Mouse (Mus musculus): Measurements from ENCODE around the gene Tuft1. TPM values are rescaled to one million over a fixed set of nuclear protein-coding genes. Genes with fewer than 3 reads are reported as not detected.
"Not testable (repeated sequence)": the region's sequence is repeated elsewhere in the genome, so short reads cannot be mapped to it uniquely, and the experiment has no call there.

Tuft1 gene
- polyA plus RNA-seq, 1 experiment from 2014 or later = 6.8 TPM

DNA sequence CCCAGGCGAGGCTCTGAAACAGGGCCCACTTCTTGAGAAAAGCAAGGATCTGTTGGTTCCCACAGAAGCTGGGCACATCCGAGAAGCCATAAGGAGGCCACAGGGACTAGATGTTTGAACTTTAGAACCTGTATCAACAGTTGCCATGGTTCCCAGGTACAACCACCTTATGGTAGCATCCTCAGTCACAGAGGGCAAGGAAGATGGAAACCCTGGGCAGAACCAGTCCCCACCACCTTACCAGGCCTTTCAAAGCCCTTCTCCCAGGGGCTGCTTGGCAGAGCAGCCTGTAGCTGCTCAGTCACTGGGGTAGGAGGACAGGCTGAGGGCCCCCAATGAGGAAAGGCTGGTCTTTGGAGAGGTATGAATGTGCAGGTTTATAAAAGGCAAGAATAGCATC lies 2.2 kb upstream of the Tuft1 start:
- not testable (repeated sequence) for DNase-seq (ENCODE audit: low spot score)

DNA sequence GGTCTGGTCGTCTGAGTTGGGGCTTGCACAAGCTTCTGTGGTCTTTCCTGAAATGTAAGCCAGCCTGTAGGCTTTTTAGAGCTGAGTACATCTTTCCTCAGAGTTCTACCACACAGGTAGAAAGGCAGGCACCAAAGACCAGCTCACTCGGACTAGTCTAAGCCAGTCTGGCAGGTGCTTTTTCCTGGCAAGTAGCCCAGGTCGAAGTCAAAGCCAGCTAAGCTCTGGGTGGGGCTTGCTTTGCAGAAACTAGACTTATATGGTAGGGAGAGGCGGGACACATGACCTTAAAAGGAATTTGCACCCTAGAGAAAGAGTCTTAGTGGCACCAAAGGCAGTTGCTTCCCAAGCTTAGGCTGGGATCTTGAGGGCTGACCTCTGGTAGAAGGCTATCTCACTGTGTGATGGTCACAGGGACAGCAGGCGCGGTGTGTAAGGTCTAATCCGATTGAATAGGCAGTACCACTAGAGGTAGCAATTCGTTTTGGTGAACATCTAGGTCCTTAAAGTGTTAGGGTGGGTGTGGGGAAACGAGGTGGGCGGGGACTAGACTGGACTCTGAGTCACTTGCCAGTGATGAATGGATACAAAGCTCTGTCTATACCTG lies 573 bp upstream of the Tuft1 start:
- peak; percentile 9 for DNase-seq (ENCODE audit: low spot score)

DNA sequence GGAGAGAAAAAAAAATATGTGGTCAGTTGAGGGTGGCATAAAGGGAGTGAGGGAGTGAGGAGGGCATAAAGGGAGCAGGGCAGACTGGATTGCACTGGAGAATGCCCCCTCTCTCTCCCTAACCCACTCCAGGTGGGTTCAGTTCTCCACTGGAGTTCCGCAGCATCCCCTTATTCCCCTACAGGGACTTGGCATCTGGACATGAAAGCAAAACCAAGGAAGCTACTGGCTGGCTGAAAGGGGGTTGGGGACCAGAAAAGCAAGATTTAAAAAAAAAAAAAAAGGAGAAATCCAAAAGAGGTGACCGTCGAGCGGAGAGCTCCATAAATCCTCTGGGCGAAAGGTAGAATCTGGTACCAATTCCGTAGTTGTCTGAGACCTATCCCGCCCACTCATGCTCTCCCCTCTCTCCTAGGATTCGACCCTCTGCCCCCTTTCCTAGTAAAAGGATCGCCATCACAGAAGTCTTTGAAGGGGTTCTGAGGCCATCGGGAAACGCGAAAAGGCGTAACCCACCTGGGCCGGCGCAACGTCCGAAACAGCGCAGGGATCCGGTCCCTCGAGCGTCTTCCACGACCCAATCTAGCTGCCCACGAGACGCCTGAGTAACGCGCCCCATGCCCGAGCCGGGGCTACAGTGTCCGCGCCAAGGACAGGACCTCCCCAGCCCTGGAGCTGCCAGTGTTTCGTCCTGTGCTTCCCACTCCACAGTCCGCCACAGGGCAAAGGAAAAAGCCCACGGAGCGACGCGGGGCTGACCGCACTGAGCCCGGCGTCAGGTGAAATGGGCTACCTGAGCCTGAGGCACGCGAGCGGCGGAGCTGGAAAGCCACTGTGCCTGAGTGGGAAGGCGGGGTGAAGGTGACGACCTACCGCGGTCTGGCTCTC lies 576 bp downstream of the Tuft1 start:
- peak; percentile 5 for DNase-seq (ENCODE audit: low spot score)

DNA sequence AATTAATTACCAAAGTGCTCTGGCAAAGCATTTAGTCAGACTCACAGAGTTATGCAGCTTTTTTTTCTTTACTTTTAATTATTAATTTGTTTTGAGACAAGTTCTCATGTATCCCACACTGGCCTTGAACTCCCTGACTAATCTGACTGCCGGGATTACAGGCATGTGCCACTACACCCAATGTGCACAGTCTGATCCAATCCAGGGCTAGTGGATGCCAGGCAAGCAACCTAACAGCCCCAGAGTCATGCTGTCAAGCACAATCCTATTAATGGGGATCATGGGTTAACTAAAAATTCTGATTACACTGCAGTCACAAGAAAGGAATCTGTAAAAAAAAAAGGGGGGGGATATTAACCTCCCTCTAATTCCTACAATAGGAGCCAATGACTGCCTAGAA lies 4.7 kb downstream of the Tuft1 start:
- not testable (repeated sequence) for DNase-seq (ENCODE audit: low spot score)

DNA sequence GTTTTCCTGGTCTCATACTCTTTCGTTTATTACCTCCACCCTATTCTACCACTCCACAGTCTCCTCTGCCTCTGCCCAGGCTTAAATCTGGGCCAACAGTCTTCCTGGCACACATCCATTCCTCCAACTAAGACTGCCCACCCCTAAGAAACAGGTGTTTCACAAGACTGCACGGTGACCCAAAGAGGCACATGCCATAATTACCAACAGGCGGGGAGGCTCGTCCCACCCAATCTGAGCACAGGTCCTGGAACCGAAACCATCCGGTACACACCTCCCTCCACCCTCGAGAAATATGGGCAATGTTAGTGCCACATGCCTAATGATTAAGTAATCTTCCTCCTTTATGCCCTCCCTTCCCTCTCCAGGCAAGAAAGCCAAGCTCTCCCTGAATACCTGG lies 8.3 kb downstream of the Tuft1 start:
- no peak for DNase-seq (ENCODE audit: low spot score)

DNA sequence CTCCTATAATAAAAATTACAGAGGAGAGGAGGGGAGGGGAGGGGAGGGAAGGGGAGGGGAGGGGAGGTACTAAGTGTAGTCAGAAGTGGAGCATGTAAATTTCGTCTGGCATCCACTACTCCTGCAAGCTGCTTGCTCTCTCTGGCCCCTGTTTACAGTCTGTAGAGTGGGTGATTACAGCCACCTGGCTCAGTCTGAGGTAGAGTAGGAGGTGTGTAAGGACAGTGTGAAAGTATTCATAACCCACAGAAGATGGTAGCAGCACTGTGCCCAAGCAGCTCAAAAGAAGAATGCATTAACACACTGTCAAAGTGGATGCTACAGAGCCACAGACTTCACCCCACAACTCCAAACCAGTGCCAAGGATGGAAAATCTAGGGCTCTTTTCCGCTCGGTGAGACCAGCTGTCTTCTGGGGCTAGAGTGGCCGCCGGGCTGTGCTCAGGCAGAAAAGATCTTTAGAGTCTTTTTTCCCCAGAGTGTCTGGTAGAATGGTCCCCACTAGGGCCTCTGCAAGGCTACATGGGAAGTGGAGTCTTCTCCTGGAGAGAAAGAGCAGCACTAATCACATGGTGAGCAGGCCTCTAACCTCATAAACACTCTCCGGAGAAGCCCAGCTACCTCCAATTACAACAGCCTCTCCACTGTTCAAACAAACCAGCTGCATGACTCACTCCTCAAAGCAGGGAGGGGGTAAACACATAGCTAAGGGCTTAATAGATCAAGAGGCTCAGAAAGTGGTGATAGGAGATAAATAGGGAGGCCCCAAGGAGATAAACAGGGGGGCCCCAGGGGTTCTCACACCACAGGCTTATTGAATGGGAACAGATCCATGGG lies 9.7 kb downstream of the Tuft1 start:
- DNase-seq (ENCODE audit: low spot score) = no peak

DNA sequence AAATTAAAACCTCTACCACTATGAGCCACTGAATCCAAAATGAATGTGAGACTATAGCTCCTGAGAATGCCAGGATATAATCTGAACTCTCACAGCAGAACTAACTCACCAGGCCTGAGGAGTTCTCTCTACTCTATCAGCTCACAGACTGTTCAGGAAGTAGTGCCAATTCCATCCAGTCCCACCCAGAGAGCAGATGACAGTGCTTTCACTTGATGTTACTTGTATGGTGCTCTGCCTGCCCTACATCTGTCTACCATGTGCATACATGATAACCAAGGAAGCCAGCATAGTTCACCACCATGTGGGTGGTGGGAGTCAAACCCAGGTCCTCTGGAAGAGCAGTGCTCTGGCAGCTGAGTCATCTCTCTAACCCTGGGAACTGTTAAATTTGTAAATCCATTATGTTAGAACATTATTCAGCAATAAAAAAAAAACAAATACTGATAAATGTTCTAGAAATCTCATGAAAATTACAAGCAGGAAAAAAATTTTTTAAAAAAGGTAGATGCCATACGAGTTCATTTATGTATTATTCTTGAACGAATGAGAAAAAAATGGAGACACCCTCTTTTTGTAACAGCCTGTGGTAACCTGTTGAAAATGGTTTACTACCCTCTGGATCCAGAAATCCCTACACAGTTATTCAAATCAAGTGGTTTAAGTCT lies 16.0 kb downstream of the Tuft1 start, which contains the start of gene Gm10972:
Gene Gm10972 (plus strand): TSS at position 618 of the 668 bp plus-strand sequence.
- DNase-seq (ENCODE audit: low spot score) = not testable (repeated sequence)

DNA sequence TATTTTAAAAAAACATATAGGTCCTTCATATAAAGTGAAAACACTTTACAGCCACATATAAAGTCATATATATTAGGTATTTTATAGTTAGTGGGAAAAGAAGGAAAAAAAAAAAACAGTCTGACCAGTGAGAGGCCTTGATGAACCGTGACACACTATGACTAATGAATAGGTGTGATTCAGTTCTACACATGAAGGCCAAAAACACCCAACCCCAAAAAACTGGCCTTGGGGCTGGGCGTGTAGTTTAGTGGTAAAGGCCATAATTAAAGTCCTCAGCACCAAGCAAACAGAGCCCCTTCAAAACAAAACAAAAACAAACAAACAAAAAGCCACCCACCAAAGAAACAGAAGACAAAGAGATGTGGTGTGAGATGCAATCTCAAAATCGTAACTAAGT lies 28.8 kb downstream of the Tuft1 start:
- no peak for DNase-seq (ENCODE audit: low spot score)

DNA sequence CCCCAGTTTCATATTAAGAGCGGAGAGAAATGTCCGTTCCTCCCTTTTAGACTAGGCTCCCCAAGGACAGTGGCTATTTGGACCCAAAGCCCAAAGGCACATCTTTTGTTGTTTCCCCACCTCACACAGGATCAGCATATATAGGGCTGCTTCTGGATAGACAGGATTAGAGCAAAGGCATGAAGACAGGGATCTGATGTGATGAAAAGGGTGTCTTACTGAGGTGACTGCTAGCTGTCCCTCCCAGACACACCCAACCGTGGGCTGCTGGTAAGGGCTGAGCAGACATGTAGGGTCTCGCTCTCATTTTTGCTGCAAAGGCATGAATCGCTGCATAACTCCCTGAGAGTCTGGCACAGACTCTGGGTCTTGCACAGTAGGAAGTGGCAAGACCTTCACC lies 30.0 kb downstream of the Tuft1 start:
- no peak for DNase-seq (ENCODE audit: low spot score)

DNA sequence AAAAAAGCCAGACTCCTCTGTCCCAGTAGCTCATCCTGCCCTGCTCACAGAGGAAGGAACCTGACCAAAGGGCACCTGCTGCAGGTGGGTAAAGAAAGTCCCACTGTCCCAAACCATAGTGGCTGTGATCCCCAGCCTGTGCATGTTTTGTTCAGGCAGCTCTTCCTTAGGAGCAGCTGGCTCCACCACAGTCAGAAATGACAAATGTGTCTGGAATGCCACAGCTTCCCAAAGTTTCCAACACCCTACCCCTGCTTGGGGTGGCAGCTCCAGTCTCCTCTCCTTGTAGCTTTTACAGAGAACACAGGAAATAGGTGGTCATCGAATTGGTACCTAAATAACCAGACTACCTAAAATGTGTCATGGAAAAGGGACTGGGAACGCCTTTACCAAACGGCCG lies 34.4 kb downstream of the Tuft1 start:
- no peak for DNase-seq (ENCODE audit: low spot score)

DNA sequence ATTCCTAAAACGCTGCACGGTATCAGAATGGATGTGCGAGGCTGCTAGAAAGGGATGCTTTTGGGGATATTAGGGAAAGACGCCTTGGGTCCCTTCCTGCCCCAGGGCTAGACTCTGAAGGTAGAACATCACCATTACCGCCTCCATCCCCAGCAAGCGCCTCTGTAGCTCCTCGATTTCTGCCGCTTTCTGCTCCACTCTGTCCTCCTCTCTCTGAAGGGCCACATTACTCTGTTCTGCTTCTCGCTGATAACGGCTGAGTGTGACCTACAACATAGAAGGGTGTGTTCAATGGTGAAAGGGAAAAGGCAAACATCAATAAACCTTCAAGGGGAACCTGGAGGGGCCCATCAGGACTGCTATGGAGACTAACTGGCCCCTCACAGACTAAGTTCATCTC lies 36.1 kb downstream of the Tuft1 start:
- DNase-seq (ENCODE audit: low spot score) = no peak

DNA sequence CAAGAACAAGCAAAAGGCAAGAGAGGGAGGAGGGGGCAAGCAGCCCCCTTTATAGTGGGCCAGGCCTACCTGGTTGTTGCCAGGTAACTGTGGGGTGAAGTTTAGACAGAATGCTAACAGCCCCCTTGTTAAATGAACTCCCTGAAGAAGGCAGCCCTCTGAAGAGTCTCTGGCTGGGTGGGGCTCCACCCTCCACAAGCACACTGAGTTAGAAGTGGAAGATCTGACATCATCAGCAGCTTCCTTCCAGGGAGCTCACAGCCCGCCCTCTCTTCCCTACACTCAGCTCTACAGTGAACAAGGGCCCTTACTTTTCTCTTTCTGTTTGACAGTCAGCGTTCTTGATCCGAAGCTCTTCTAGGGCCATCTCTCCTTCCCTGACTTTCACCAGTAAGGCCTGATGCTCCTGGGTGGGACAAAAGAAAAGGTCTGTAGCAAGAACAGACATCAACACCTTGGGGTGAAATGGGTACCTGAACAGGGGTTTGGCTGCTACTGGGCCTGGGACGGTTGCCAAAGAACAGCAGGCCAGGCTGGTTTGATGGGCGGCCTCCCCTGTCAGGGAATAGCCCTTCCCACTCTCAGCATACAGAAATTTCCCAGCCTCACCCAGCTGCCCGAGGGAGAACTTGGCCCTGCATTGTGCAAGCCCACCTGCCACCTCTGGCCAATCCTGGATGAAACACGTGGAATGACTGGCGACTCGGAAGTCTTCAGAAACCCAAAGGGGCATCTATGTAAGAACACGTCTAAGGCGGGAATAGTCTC lies 36.7 kb downstream of the Tuft1 start:
- no peak for DNase-seq (ENCODE audit: low spot score)

DNA sequence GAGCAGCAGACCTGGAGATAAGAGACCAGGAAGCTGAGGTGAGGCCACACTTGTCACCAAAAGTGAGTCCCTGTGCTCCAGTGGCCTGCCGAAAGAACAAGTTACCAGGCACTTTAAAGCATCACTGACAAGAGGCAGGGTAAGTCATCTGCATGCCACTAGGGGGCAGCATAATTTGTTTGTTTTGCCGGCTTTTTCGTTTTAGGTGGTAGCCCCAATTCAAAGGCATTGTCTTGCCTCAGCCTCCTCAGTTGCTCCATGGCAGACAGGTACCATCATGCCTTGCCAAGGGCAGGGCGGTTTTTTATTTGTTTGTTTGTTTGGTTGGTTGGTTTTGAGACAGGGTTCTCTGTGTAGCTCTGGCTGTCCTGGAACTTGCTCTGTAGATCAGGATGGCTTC lies 42.0 kb downstream of the Tuft1 start:
- DNase-seq (ENCODE audit: low spot score) = peak; percentile 55

DNA sequence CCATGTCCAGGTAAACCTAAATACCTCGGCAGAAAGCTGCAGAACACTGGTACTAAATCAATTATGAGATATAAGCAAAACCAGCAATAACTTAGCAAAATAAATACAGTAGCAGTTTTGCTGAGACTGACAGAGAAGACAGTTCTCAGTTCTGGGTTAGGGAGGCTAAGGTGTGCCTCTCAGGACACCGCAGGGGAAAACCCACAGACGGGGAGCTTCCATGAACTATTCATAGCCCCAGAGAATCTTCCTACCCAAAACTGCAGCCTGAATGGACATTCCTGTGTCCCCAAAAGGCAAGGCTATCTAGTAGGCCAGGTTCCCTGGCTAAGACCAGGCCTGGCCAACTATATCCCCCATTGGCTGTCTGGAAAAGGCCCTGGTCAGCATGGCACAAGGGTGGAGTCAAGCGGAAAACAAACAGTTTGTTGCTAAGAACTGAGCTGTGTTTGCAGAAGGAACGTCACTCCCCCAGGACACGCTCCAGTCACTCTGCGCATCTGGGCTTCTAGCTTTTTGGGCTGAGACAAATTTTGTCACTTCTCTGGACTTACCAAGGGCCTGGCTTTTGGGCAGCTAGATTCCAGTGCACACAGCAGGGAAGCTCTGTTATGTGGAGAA lies 45.3 kb downstream of the Tuft1 start:
- DNase-seq (ENCODE audit: low spot score) = no peak

DNA sequence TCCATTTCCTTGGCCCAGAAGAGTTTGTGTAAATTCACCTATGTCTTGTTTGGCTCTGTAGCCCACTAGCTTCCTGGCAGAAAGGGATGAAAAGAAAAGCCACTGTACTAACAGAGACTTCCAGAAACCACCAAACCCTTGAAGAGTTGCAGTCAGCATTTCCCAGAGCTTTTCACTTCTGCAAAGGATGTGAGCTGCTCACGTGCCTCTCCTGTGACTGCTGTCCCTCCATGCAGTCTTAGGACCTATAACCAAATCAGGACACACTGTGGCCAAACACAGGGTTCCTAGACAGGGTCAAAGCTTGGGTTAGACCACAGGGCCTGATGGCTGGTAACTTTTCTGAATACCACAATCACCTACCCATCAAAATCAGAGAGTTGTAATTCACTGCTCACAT lies 46.4 kb downstream of the Tuft1 start:
- DNase-seq (ENCODE audit: low spot score) = no peak

DNA sequence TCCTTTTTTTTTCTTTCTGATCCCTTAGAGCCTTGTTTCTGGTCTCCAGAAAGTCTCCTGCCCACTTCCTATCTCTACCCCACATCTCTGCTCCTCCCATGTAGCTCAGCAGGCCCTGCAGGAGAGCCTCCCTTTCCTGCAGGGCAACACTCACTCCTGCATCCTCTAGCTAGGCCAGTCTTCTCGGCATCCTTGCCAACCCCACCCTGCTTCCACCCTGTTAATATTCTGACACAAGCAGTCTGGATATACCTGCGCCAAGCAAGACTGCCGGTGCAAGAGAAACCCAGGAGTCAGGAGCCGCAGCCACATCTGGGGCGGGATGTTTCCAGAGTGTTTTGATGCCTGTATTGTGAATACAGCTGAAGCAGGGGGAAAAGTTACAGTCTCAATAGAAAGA lies 46.8 kb downstream of the Tuft1 start:
- DNase-seq (ENCODE audit: low spot score) = no peak

DNA sequence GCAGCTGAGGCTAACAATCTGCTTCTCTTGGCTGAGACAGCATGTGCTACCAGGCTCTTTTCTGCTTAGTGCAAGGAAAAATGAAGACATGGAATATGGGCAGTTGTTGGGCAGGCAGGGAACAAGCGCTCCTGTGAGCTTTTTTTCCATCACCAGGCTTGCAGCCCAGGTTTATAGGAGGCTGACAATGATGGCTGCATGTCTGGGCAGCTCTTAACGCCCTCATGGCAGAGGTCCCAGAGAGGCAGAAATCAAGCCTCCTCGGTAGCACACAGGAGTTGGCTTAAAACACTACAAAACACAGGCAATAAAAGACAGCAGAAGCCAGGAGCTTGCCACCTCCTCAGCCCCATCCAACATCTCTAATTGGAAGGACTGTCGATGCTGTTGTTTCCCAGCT lies 47.3 kb downstream of the Tuft1 start:
- DNase-seq (ENCODE audit: low spot score) = no peak

DNA sequence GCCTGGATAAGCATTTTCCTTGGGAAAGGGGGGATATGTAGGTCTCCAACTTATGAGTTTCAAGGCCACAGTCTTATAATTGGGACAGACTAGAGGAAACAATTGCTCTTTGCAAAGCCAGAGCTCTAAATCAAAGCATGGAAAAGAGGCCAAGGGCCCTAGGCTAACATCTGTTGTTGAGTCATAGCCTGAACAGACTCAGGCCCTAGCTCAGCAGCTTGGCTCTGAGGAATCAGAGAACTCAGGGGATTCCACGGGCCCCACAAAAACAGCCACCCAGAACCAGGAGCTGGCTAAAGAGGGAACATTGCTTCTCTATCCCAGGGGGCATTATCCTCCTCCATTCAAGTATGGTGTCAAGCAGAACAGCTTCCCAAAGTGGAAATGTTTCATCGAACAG lies 48.1 kb downstream of the Tuft1 start:
- no peak for DNase-seq (ENCODE audit: low spot score)

DNA sequence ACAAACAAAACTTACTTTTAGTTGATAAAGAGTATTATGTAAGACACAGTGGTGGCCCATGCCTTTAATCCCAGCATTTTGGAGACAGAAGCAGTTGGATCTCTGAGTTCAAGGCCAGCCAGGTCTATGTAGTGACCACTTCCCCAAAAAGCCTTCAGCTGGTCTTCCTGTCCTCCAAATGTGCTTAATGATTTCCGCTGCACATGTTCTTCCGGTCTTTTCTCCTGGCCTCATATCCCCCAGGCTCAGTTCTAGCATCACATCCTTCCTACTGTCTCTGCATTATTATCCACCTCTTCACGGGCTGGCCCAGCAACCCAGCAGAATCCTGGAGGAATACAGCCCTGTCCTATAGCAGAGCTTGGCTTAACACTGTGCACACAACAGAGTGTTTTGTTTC lies 49.1 kb downstream of the Tuft1 start:
- DNase-seq (ENCODE audit: low spot score) = no peak

DNA sequence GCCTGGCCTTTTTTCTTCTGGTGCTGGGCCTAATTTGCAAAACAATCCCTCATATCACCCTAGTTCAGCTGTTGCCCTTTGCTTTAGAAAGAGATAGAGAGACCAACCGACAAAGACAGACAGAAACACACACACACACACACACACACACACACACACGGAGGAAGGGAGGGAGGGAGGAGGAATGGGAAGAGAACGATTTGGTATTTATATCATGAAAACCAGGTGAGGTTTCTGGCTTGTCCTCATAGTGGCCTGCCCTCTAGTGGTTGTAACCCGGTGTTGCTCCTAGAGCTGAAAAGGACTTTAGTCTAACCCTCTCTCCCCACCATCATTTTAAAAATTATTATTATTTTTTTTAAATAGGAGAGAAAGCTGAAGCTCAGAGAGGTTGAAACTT lies 56.7 kb downstream of the Tuft1 start:
- peak; percentile 49 for DNase-seq (ENCODE audit: low spot score)
